Mouse (Mus musculus): ENCODE measurements at regions not wholly inside any gene's neighbourhood (a gene's known extent, or its start where the extent isn't known, plus 50 kb on each side); places are given as distances from the start of the nearest gene placed in this dataset.

GRCm38 (mm10) chr13:119143351-119143750, 285.1 kb upstream of the Paip1 start:
- DNase-seq, result no peak

GRCm38 (mm10) chr13:119145713-119146112, 282.7 kb upstream of the Paip1 start:
- no peak for DNase-seq

- DNase-seq, result no peak
Measured at GRCm38 (mm10) chr13:119147701-119148100, 280.7 kb upstream of the Paip1 start.

GRCm38 (mm10) chr13:119149141-119149540, 279.3 kb upstream of the Paip1 start:
- no peak for DNase-seq

- no peak for DNase-seq
Measured at GRCm38 (mm10) chr13:119150847-119151548, 277.4 kb upstream of the Paip1 start.

- DNase-seq, result peak; percentile 43
Measured at GRCm38 (mm10) chr13:119177753-119178152, 250.6 kb upstream of the Paip1 start.

GRCm38 (mm10) chr13:119178212-119178611, 250.2 kb upstream of the Paip1 start:
- no peak for DNase-seq

GRCm38 (mm10) chr13:119179157-119179920, 249.1 kb upstream of the Paip1 start:
- no peak for DNase-seq

- DNase-seq, result no peak
Measured at GRCm38 (mm10) chr13:119184322-119184877, 244.0 kb upstream of the Paip1 start.

GRCm38 (mm10) chr13:119185567-119186143, 242.7 kb upstream of the Paip1 start:
- DNase-seq, result no peak

GRCm38 (mm10) chr13:119231556-119231955, 196.8 kb upstream of the Paip1 start:
- no peak for DNase-seq

- DNase-seq, result no peak
Measured at GRCm38 (mm10) chr13:119232100-119233029, 196.0 kb upstream of the Paip1 start.

GRCm38 (mm10) chr13:119233030-119233385, 195.4 kb upstream of the Paip1 start:
- no peak for DNase-seq

GRCm38 (mm10) chr13:119233869-119234268, 194.5 kb upstream of the Paip1 start:
- DNase-seq, result no peak

GRCm38 (mm10) chr13:119242358-119242757, 186.0 kb upstream of the Paip1 start:
- DNase-seq, result no peak

GRCm38 (mm10) chr13:119247101-119247500, 181.3 kb upstream of the Paip1 start:
- no peak for DNase-seq

- peak; percentile 4 for DNase-seq
Measured at GRCm38 (mm10) chr13:119252006-119252405, 176.4 kb upstream of the Paip1 start.

- DNase-seq, result no peak
Measured at GRCm38 (mm10) chr13:119256350-119256749, 172.1 kb upstream of the Paip1 start.

- DNase-seq, result no peak
Measured at GRCm38 (mm10) chr13:119258515-119258914, 169.9 kb upstream of the Paip1 start.

GRCm38 (mm10) chr13:119263561-119263960, 164.8 kb upstream of the Paip1 start:
- no peak for DNase-seq

- no peak for DNase-seq
Measured at GRCm38 (mm10) chr13:119267608-119268300, 160.6 kb upstream of the Paip1 start.

GRCm38 (mm10) chr13:119268301-119268675, 160.1 kb upstream of the Paip1 start:
- DNase-seq, result peak; percentile 6

All from lung, postnatal 36 days (tissue).